Mouse (Mus musculus) hindbrain, embryonic 11.5 days (tissue): ENCODE measurements around the gene Nr2c1. TPM values are rescaled to one million over a fixed set of nuclear protein-coding genes. Genes with fewer than 3 reads are reported as not detected.

Source experiments
- ATAC-seq: fragments of 200-750 bp; cut with Nextera tagmentation; 2 replicates; pipeline ENCODE4 v1.8.0; 2017; ENCODE audit warnings: mild to moderate bottlenecking, moderate TSS enrichment, moderate library complexity; ENCODE audit not compliant: low FRiP score
- DNase-seq: peaks from one replicate; pipeline ENCODE4 v3.0.0-alpha.2; 2015; ENCODE audit warnings: low spot score
- H3K27ac ChIP-seq: fragments of 300-500 bp; sonication (generic); 2 replicates; pipeline ENCODE4 v1.5.1; 2014; ENCODE audit warnings: mild to moderate bottlenecking, low read depth, low read length
- H3K27me3 ChIP-seq: fragments of 300-500 bp; sonication (generic); 2 replicates; pipeline ENCODE4 v1.6.1; 2014; ENCODE audit warnings: mild to moderate bottlenecking, low read length, moderate library complexity, mixed read lengths; ENCODE audit not compliant: control insufficient read depth, insufficient read depth
- H3K36me3 ChIP-seq: fragments of 300-500 bp; sonication (generic); 2 replicates; pipeline ENCODE4 v1.6.1; 2014; ENCODE audit warnings: mild to moderate bottlenecking, low read length, moderate library complexity, mixed read lengths; ENCODE audit not compliant: control insufficient read depth, insufficient read depth
- H3K4me1 ChIP-seq: fragments of 300-500 bp; sonication (generic); replicated peaks from 2 replicates; pipeline ENCODE4 v1.6.1; 2014; ENCODE audit warnings: low read length, mixed read lengths; ENCODE audit not compliant: control insufficient read depth, insufficient read depth
- H3K4me2 ChIP-seq: fragments of 300-500 bp; sonication (generic); replicated peaks from 2 replicates; pipeline ENCODE4 v1.6.1; 2014; ENCODE audit warnings: mild to moderate bottlenecking, low read depth, low read length
- H3K4me3 ChIP-seq: fragments of 300-500 bp; sonication (generic); 2 replicates; pipeline ENCODE4 v1.5.1; 2014; ENCODE audit warnings: low read depth, low read length
- H3K9ac ChIP-seq: fragments of 300-500 bp; sonication (generic); 2 replicates; pipeline ENCODE4 v1.6.1; 2014; ENCODE audit warnings: low read depth, low read length
- H3K9me3 ChIP-seq: fragments of 300-500 bp; sonication (generic); 2 replicates; pipeline ENCODE4 v1.6.1; 2016; ENCODE audit warnings: low read length; ENCODE audit not compliant: control insufficient read depth
- WGBS: fragments of 180-500 bp; shearing (Covaris S2); extraction: QIAGEN DNeasy Blood & Tissue Kit; methylation state at CpG from one replicate; pipeline ENCODE4 v1.1.7; 2014; 5-methylcytosine and 5-hydroxymethylcytosine counted together
- polyA plus RNA-seq: library from polyadenylated mRNA; unstranded; fragments of >200 nt; fragmentation: Nextera tagmentation; extraction: Ambion mirVana; gene quantifications from 2 replicates; pipeline ENCODE4 v1.2.1, GENCODE M21; 2014

The Nr2c1 gene
- polyA plus RNA-seq, result 12.3 and 14.3 TPM in 2 replicates

- Histone ChIP-seq H3K4me3 (peak within 1 kb of the TSS; percentile 76), H3K27ac (peak within 1 kb of the TSS; percentile 68), H3K9ac (peak within 1 kb of the TSS; percentile 82), H3K9me3 (no peaks in the 10 kb centered on the region), H3K4me1 (peaks cover 3% of the 10 kb centered on the region; the same call in 1 of the 2 replicates), H3K36me3 (no peaks in the 10 kb centered on the region), H3K4me2 (peak within 1 kb of the TSS; percentile 55), H3K27me3 (no peaks in the 10 kb centered on the region)
- ATAC-seq (peak; percentile 94), DNase-seq (peak; percentile 93)
- WGBS, result 1% methylated on average over 62 of the region's 64 CpGs
Observed at GRCm38 (mm10) chr10:94147756-94148531, at the start of gene Nr2c1. Gene Nr2c1 (plus strand): TSS chr10:94148023.

- H3K4me2 ChIP-seq, result no peak overlapping the region
- H3K4me3 ChIP-seq, result no peak overlapping the region
- H3K27ac ChIP-seq, result no peak overlapping the region
- H3K9ac ChIP-seq, result no peak overlapping the region
- 88% methylated on average over 3 of the region's 3 CpGs for WGBS
- DNase-seq (no peak), ATAC-seq (no peak)
- 0 out of 2 replicates have a peak, but pooled peaks cover 2% of the 10 kb centered on the region for H3K4me1 ChIP-seq
- 0 out of 2 replicates have a peak, but pooled peaks cover 2% of the 10 kb centered on the region for H3K36me3 ChIP-seq
- H3K9me3 ChIP-seq, result no peaks in the 10 kb centered on the region
- H3K27me3 ChIP-seq, result no peaks in the 10 kb centered on the region
Observed at GRCm38 (mm10) chr10:94098100-94098499, 49.7 kb upstream of the Nr2c1 start.

GRCm38 (mm10) chr10:94105498-94105897 lies 42.3 kb upstream of the Nr2c1 start:
- H3K4me3 ChIP-seq, result no peak overlapping the region
- H3K4me1 ChIP-seq, result no peaks in the 10 kb centered on the region
- no peak overlapping the region for H3K27ac ChIP-seq
- H3K9ac ChIP-seq, result no peak overlapping the region
- H3K9me3 ChIP-seq, result no peaks in the 10 kb centered on the region
- no peak overlapping the region for H3K4me2 ChIP-seq
- no peaks in the 10 kb centered on the region for H3K27me3 ChIP-seq
- ATAC-seq (no peak), DNase-seq (no peak)
- H3K36me3 ChIP-seq, result no peaks in the 10 kb centered on the region
- WGBS, result 92% methylated on average over 10 of the region's 10 CpGs

GRCm38 (mm10) chr10:94107168-94107567 lies 40.7 kb upstream of the Nr2c1 start:
- ATAC-seq (no peak), DNase-seq (no peak)
- no peaks in the 10 kb centered on the region for H3K4me1 ChIP-seq
- 82% methylated on average over 4 of the region's 4 CpGs for WGBS
- H3K9ac ChIP-seq, result no peak overlapping the region
- no peak overlapping the region for H3K27ac ChIP-seq
- H3K9me3 ChIP-seq, result no peaks in the 10 kb centered on the region
- H3K4me2 ChIP-seq, result no peak overlapping the region
- no peak overlapping the region for H3K4me3 ChIP-seq
- H3K27me3 ChIP-seq, result no peaks in the 10 kb centered on the region
- no peaks in the 10 kb centered on the region for H3K36me3 ChIP-seq

GRCm38 (mm10) chr10:94107607-94108006 lies 40.2 kb upstream of the Nr2c1 start:
- no peaks in the 10 kb centered on the region for H3K36me3 ChIP-seq
- H3K9ac ChIP-seq, result no peak overlapping the region
- H3K4me3 ChIP-seq, result no peak overlapping the region
- WGBS, result 94% methylated on average over 7 of the region's 7 CpGs
- no peak overlapping the region for H3K4me2 ChIP-seq
- DNase-seq, result no peak
- no peak for ATAC-seq
- H3K27me3 ChIP-seq, result no peaks in the 10 kb centered on the region
- H3K27ac ChIP-seq, result no peak overlapping the region
- no peaks in the 10 kb centered on the region for H3K9me3 ChIP-seq
- H3K4me1 ChIP-seq, result no peaks in the 10 kb centered on the region

GRCm38 (mm10) chr10:94108791-94109190 lies 39.0 kb upstream of the Nr2c1 start:
- H3K36me3 ChIP-seq, result no peaks in the 10 kb centered on the region
- no peak overlapping the region for H3K9ac ChIP-seq
- 90% methylated on average over 6 of the region's 6 CpGs for WGBS
- H3K4me1 ChIP-seq, result no peaks in the 10 kb centered on the region
- H3K9me3 ChIP-seq, result no peaks in the 10 kb centered on the region
- no peaks in the 10 kb centered on the region for H3K27me3 ChIP-seq
- no peak for DNase-seq
- no peak overlapping the region for H3K4me3 ChIP-seq
- H3K27ac ChIP-seq, result no peak overlapping the region
- ATAC-seq, result no peak
- H3K4me2 ChIP-seq, result no peak overlapping the region

- DNase-seq, result no peak
- no peak overlapping the region for H3K27ac ChIP-seq
Observed at GRCm38 (mm10) chr10:94110834-94111754, 36.7 kb upstream of the Nr2c1 start.

GRCm38 (mm10) chr10:94112207-94112606 lies 35.6 kb upstream of the Nr2c1 start:
- Histone ChIP-seq H3K9me3 (no peaks in the 10 kb centered on the region), H3K9ac (no peak overlapping the region), H3K4me1 (no peaks in the 10 kb centered on the region), H3K4me3 (no peak overlapping the region), H3K4me2 (no peak overlapping the region), H3K27me3 (no peaks in the 10 kb centered on the region), H3K36me3 (no peaks in the 10 kb centered on the region), H3K27ac (no peak overlapping the region)
- ATAC-seq (no peak), DNase-seq (no peak)
- 88% methylated on average over 3 of the region's 3 CpGs for WGBS

More at GRCm38 (mm10) chr10:94110834-94111754, 36.7 kb upstream of the Nr2c1 start:
- Histone ChIP-seq H3K9me3 (no peaks in the 10 kb centered on the region), H3K36me3 (no peaks in the 10 kb centered on the region), H3K4me3 (no peak overlapping the region), H3K4me2 (no peak overlapping the region), H3K27me3 (no peaks in the 10 kb centered on the region), H3K4me1 (no peaks in the 10 kb centered on the region), H3K9ac (no peak overlapping the region)
- no peak for ATAC-seq
- 75% methylated on average over 9 of the region's 9 CpGs for WGBS
